Mouse (Mus musculus): ENCODE measurements around the gene Atp5g1. TPM values are rescaled to one million over a fixed set of nuclear protein-coding genes. Genes with fewer than 3 reads are reported as not detected.
"Not testable (repeated sequence)": the region's sequence is repeated elsewhere in the genome, so short reads cannot be mapped to it uniquely, and the experiment has no call there.

The Atp5g1 gene
- polyA plus RNA-seq (2015; fragmentation: Nextera tagmentation; extraction: Ambion mirVana): 546 and 607 TPM in 2 replicates

DNA sequence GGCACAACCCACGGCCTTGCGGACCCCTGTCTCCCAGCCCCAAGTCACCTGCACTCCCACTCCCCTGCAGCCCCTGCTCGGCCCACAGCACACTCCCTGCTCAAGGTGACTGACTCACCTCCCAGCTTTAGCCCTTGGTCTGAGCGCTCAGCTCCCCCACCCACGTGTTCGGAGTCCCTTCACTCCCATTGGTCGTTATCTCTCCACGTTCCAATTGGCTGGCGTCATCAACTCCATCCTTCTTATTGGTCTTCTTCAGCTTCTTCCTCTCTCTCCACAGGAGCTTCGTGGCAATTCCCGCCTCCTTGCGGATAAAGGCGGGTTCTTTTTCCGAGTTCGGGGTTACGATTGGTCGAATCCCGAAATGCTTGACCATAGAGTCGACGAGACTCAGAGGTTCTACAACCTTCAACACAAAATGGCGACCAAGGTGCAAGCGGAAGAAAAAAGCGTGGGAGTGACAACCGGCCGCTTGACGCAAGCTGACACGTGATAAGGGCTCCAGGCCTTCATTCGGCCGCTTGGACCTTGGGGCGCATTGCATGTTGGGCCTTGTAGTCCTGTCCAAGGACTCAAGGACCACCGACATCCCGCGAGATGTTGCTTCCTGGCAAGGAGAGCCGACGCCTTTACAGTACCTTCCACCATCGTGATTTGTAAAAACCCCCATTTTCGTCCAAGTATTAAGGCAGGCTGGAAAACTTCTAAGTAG is at the start of gene Atp5g1:
Gene Atp5g1 (minus strand): TSS at position 162 of the 712 bp plus-strand sequence.
- Histone ChIP-seq H3K9me3 (no peaks in the 10 kb centered on the region), H3K27me3 (replicated peaks) (no peaks in the 10 kb centered on the region), H3K4me1 (peaks cover 22% of the 10 kb centered on the region), H3K36me3 (replicated peaks) (peaks cover 7% of the 10 kb centered on the region; the same call in 1 of the 2 replicates), H3K4me2 (peak within 1 kb of the TSS; percentile 86), H3K4me3 (peak within 1 kb of the TSS; percentile 89), H3K27ac (peak within 1 kb of the TSS; percentile 88), H3K9ac (peak within 1 kb of the TSS; percentile 88)
- WGBS: under 1% methylated on average over 37 of the region's 37 CpGs
- peak; percentile 98 for ATAC-seq (replicated peaks)

DNA sequence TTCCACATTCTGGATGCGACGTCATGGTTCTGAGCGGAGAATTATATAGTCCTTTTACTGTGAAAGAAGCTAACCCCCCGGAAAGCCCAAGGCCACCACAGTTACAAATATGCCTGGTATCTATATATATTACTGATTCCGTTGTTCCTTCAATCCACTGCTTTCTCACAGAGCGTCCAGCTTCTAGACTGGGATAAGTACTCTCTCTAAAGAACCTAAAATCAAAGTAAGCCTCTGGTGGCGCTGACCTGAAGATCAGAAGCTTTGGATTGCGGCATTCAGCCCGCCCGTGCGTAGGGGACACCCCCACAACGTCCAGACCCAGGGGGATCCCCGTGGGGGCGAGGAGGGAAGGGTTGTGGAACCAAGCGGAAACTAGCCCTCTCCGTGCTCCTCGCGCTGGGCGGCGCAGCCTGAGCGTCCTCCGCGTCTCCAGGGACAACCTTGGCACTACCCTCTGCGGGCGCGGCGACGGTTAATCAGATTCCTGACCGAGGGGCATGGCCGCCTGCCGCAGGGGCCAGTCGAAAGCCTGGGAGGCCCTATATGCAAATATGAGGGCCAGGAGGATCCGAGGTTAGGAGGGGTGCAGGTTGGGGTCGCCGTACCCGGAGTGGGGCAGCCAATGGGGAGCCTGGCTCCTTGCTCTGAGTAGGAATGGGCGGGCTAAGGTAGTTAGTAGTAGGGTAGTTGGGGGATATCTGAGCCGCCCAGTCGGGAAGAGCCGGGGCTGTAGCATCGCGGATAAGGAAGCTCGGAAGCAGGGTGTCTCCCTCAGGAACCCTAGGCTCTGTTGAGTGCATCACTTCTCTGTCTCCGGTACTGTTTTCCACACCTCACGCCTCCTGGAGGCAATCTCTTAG is 48.8 kb upstream of the Atp5g1 start:
- H3K36me3 ChIP-seq (replicated peaks): no peaks in the 10 kb centered on the region
- H3K4me2 ChIP-seq: peak overlapping the region; percentile 83
- H3K9ac ChIP-seq: peak overlapping the region; percentile 41
- ATAC-seq (replicated peaks): no peak
- H3K4me1 ChIP-seq: peaks cover 11% of the 10 kb centered on the region
- H3K4me3 ChIP-seq: peak overlapping the region; percentile 40
- H3K27ac ChIP-seq: no peak overlapping the region
- H3K27me3 ChIP-seq (replicated peaks): peaks cover 42% of the 10 kb centered on the region
- 2% methylated on average over 45 of the region's 45 CpGs for whole genome bisulfite sequencing
- H3K9me3 ChIP-seq: no peaks in the 10 kb centered on the region

DNA sequence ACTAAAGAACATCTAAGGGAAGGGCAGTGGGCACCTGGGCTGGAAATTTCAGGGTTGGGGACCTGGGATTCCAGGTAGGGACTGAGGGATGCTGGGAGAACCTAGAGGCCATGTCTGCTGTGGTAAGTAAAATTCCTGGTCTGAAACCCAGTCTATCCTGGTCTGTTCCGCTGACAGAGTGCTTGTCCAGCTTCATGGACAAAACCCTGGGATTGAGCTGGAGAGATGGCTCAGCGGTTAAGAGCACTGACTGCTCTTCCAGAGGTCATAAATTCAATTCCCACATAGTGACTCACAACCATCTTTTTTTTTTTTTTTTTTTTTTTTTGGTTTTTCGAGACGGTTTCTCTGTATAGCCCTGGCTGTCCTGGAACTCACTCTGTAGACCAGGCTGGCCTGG is 47.3 kb upstream of the Atp5g1 start:
- Histone ChIP-seq H3K4me1 (peaks cover 11% of the 10 kb centered on the region), H3K27me3 (replicated peaks) (peaks cover 42% of the 10 kb centered on the region)
- not testable (repeated sequence) for ATAC-seq (replicated peaks); H3K36me3 ChIP-seq (replicated peaks); H3K27ac ChIP-seq; H3K4me3 ChIP-seq; H3K9ac ChIP-seq; H3K4me2 ChIP-seq; H3K9me3 ChIP-seq
- WGBS: 68% methylated on average over 4 of the region's 4 CpGs

DNA sequence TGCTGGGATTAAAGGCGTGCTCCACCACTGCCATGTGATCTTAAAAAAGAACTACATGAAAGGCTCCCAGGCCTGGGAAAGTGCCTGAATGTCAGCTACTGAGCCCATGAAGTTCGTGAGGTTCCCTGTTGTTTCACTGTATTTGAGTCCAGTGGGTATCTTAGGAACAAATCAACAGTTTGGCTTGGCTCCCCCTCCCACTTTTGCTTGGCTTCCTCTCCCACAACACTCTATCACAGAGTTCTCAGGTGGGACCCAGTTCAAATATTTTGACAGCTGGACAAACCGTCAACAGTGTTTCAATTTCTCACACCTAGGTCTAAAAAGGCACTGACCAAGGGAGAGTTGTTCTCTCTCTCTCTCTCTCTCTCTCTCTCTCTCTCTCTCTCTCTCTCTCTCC is 43.9 kb upstream of the Atp5g1 start:
- Histone ChIP-seq H3K27ac (no peak overlapping the region), H3K27me3 (replicated peaks) (peaks cover 22% of the 10 kb centered on the region), H3K4me3 (no peak overlapping the region), H3K4me2 (no peak overlapping the region), H3K4me1 (peaks cover 6% of the 10 kb centered on the region), H3K36me3 (replicated peaks) (no peaks in the 10 kb centered on the region), H3K9ac (no peak overlapping the region), H3K9me3 (no peaks in the 10 kb centered on the region)
- WGBS: 58% methylated on average over 3 of the region's 3 CpGs
- ATAC-seq (replicated peaks): no peak

DNA sequence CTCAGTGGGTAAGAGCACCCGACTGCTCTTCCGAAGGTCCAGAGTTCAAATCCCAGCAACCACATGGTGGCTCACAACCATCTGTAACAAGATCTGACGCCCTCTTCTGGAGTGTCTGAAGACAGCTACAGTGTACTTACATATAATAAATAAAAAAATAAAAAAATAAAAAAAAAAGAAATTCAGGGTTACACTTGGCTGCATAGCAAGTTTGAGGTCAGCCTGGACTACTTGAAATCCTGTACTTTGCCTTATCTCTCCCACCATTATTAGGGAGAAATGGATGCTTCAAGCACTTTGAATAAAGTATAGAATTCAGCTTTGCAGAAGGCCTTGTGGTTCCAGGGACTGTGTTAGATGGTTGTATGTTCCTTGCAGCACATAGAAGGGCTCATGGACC is 41.5 kb upstream of the Atp5g1 start:
- H3K4me2 ChIP-seq; H3K9ac ChIP-seq; H3K27ac ChIP-seq; ATAC-seq (replicated peaks); H3K27me3 ChIP-seq (replicated peaks); H3K4me1 ChIP-seq; H3K36me3 ChIP-seq (replicated peaks); H3K9me3 ChIP-seq; H3K4me3 ChIP-seq: not testable (repeated sequence)
- 94% methylated on average over 3 of the region's 3 CpGs for WGBS

DNA sequence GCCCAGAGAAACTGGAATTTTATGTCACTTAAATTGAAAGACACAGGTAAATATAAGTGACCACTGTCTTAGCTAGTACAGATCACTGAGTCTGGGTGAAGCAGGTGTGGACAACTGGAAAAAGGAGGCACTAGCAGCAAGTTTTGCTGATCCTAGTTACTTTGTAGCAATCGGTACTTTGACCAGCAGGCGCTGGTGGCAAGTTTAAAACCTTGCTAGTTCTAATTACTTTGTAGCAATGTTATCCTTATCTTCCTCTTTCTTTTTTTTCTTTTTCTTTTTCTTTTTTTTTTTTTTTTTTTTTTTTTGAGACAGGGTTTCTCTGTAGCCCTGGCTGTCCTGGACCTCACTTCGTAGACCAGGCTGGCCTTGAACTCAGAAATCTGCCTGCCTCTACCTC is 40.6 kb upstream of the Atp5g1 start:
- H3K36me3 ChIP-seq (replicated peaks): no peaks in the 10 kb centered on the region
- 85% methylated on average over 3 of the region's 3 CpGs for WGBS
- no peak for ATAC-seq (replicated peaks)

DNA sequence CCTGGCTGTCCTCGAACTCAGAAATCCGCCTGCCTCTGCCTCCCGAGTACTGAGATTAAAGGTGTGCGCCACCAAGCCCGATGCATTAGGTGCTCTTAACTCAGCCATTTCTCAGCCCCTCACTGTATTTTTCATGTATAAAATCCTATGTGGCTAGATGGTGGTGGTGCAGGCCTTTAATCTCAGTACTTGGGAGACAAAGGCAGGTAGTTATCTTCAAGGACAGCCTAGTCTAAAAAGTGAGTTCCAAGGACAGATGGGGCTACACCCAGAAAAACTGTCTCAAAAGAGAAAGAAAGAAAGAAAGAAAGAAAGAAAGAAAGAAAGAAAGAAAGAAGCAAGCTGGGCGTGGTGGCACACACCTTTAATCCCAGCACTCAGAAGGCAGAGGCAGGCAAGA is 39.9 kb upstream of the Atp5g1 start:
- WGBS: 91% methylated on average over 6 of the region's 6 CpGs
- no peaks in the 10 kb centered on the region for H3K36me3 ChIP-seq (replicated peaks)
- H3K27me3 ChIP-seq (replicated peaks): no peaks in the 10 kb centered on the region
- H3K4me1 ChIP-seq: no peaks in the 10 kb centered on the region
- H3K9me3 ChIP-seq: no peaks in the 10 kb centered on the region
- ATAC-seq (replicated peaks): no peak
- no peak overlapping the region for H3K9ac ChIP-seq
- H3K27ac ChIP-seq: no peak overlapping the region
- no peak overlapping the region for H3K4me2 ChIP-seq
- no peak overlapping the region for H3K4me3 ChIP-seq

More for the DNA sequence above, 40.6 kb upstream of the Atp5g1 start:
- Histone ChIP-seq H3K4me2 (no peak overlapping the region), H3K27ac (no peak overlapping the region), H3K27me3 (replicated peaks) (peaks cover under 1% of the 10 kb centered on the region; the same call in 1 of the 2 replicates), H3K9me3 (no peaks in the 10 kb centered on the region), H3K4me1 (no peaks in the 10 kb centered on the region), H3K4me3 (no peak overlapping the region), H3K9ac (no peak overlapping the region)

DNA sequence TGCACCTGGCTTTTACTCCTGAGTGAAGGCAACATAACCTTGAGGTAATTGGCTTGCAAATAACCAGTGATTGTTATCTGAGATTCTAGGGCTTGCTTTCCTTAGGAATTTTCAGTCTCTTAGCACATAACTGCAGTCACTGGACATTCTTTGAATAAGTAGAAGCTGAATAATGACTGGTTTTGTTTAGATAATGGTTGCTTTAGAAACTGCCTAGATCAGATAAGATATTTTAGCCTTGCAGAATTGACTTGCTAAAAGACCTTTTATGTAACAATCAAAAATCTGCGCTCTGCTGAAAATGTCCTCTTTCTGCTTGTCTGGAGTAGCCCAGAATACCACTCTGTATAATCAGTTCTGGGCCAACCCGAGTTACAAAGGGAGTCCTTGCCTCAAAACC is 38.6 kb upstream of the Atp5g1 start:
- 71% methylated on average over 2 of the region's 2 CpGs for whole genome bisulfite sequencing
- H3K27ac ChIP-seq: no peak overlapping the region
- no peak overlapping the region for H3K4me2 ChIP-seq
- H3K4me3 ChIP-seq: no peak overlapping the region
- no peak overlapping the region for H3K9ac ChIP-seq
- ATAC-seq (replicated peaks): no peak
- no peaks in the 10 kb centered on the region for H3K9me3 ChIP-seq
- no peaks in the 10 kb centered on the region for H3K36me3 ChIP-seq (replicated peaks)
- H3K27me3 ChIP-seq (replicated peaks): no peaks in the 10 kb centered on the region
- H3K4me1 ChIP-seq: no peaks in the 10 kb centered on the region

DNA sequence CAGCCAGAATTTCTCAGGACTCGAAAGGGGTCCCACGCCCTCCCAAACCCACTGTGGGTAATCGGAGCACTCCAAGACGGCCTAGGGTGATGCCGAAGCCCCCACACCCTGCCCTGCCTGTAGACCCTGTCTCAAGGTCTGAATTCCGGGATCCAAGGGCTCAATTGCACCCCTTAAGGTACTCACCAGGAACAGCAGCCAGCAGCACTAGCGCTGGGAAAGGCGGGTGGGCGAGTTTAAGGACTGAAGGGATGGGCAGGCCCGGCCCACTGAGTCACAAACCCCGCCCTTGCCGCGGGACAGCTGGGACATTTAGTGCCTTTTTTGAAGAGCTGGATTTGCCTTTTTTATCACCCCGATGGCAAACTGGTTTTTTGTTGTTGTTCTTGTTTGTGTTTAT is 36.3 kb upstream of the Atp5g1 start, which contains the start of gene Calcoco2:
Gene Calcoco2 (minus strand): TSS at position 214 of the 400 bp plus-strand sequence.
- Histone ChIP-seq H3K27ac (no peak within 1 kb of the TSS), H3K9ac (no peak within 1 kb of the TSS), H3K9me3 (no peaks in the 10 kb centered on the region), H3K4me2 (no peak within 1 kb of the TSS), H3K4me3 (no peak within 1 kb of the TSS), H3K27me3 (replicated peaks) (no peaks in the 10 kb centered on the region), H3K36me3 (replicated peaks) (no peaks in the 10 kb centered on the region), H3K4me1 (no peaks in the 10 kb centered on the region)
- no peak for ATAC-seq (replicated peaks)
- WGBS: 43% methylated on average over 14 of the region's 14 CpGs

DNA sequence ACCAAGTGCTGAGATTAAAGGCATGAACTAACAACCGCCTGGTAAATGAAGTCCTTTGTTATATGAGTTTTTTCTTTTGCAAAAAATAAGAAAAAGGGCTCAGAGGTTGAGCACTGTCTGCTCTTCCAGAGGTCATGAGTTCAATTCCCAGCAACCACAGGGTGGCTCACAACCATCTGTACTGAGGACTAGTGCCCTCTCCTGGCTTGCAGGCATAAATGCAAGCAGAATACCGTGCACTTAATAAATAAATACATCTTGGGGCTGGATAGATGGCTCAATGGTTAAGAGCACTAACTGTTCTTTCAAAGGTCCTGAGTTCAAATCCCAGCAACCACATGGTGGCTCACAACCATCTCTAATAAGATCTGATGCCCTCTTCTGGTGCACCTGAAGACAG is 35.5 kb upstream of the Atp5g1 start:
- H3K27me3 ChIP-seq (replicated peaks); ATAC-seq (replicated peaks): not testable (repeated sequence)

DNA sequence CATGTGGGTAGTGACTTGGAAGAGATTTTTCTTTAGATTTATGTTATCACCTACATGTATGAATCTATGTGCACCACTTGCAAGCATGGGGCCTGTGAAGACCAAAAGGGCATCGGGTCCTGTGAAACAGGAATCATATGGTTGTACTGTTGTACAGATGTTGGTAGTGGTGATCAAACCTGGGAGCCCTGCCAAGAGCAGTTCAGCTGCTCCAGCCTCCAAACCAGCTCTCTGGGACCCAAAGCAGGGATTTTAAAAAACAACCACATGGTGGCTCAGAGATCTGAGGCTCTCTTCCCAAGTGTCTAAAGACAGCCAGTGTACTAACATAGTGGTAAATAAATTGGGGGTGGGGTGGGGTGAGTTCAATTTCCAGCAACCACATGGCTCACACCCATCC is 32.9 kb upstream of the Atp5g1 start:
- 84% methylated on average over 1 of the region's 1 CpGs for WGBS
- H3K9ac ChIP-seq: no peak overlapping the region

More for the DNA sequence above, 35.5 kb upstream of the Atp5g1 start:
- H3K9me3 ChIP-seq; H3K4me3 ChIP-seq; H3K4me2 ChIP-seq; H3K36me3 ChIP-seq (replicated peaks); H3K4me1 ChIP-seq; H3K9ac ChIP-seq; H3K27ac ChIP-seq: not testable (repeated sequence)
- whole genome bisulfite sequencing: 58% methylated on average over 2 of the region's 2 CpGs

DNA sequence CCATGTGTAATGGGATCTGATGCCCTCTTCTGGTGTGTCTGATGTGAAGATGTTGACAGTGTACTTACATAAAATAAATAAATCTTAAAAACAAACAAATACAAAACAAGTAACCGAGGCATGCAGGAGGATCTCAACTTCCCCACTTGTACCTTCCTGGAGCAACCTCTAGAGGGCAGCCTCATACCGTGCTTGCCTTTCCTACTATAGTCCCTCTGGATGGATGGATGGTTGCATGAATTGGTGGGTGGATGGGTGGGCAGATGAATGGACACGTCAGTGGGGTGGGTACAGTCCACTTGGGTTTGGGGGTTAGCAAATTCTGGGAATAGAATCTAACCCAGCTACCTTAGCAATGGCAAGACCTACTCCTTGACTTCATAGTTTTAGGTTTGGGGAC is 17.9 kb upstream of the Atp5g1 start:
- no peaks in the 10 kb centered on the region for H3K27me3 ChIP-seq (replicated peaks)
- no peak for ATAC-seq (replicated peaks)
- no peak overlapping the region for H3K9ac ChIP-seq
- H3K4me1 ChIP-seq: no peaks in the 10 kb centered on the region
- no peaks in the 10 kb centered on the region for H3K36me3 ChIP-seq (replicated peaks)
- no peak overlapping the region for H3K4me3 ChIP-seq
- no peak overlapping the region for H3K27ac ChIP-seq
- H3K9me3 ChIP-seq: no peaks in the 10 kb centered on the region
- WGBS: 14% methylated on average over 3 of the region's 3 CpGs
- no peak overlapping the region for H3K4me2 ChIP-seq

More for the DNA sequence above, 32.9 kb upstream of the Atp5g1 start:
- H3K4me2 ChIP-seq: no peak overlapping the region
- H3K36me3 ChIP-seq (replicated peaks): no peaks in the 10 kb centered on the region
- H3K27ac ChIP-seq: no peak overlapping the region
- H3K27me3 ChIP-seq (replicated peaks): no peaks in the 10 kb centered on the region
- no peaks in the 10 kb centered on the region for H3K9me3 ChIP-seq
- no peaks in the 10 kb centered on the region for H3K4me1 ChIP-seq
- no peak for ATAC-seq (replicated peaks)
- H3K4me3 ChIP-seq: no peak overlapping the region
